Mouse (Mus musculus) lung, embryonic 14.5 days (tissue): ENCODE data around the gene Zbtb39. TPM values are rescaled to one million over a fixed set of nuclear protein-coding genes. Genes with fewer than 3 reads are reported as not detected.

Experiments used
- ATAC-seq: fragments of 200-750 bp; cut with Nextera tagmentation; 2 replicates; pipeline ENCODE4 v1.8.0; 2017; ENCODE audit warnings: mild to moderate bottlenecking, moderate TSS enrichment, moderate library complexity; ENCODE audit not compliant: insufficient read depth
- DNase-seq: peaks from one replicate; pipeline ENCODE4 v3.0.0-alpha.2; 2015
- H3K27ac ChIP-seq: fragments of 300-500 bp; sonication (generic); 2 replicates; pipeline ENCODE4 v1.5.1; 2014; ENCODE audit warnings: low read depth, mild to moderate bottlenecking, moderate library complexity
- H3K27me3 ChIP-seq: fragments of 300-500 bp; sonication (generic); 2 replicates; pipeline ENCODE4 v1.6.1; 2014; ENCODE audit warnings: low read length, control low read depth; ENCODE audit not compliant: insufficient read depth
- H3K36me3 ChIP-seq: fragments of 300-500 bp; sonication (generic); 2 replicates; pipeline ENCODE4 v1.6.1; 2014; ENCODE audit warnings: control low read depth; ENCODE audit not compliant: insufficient read depth
- H3K4me1 ChIP-seq: fragments of 300-500 bp; sonication (generic); 2 replicates; pipeline ENCODE4 v1.6.1; 2014; ENCODE audit warnings: antibody characterized with exemption, control low read depth; ENCODE audit not compliant: insufficient read depth
- H3K4me2 ChIP-seq: fragments of 300-500 bp; sonication (generic); 2 replicates; pipeline ENCODE4 v1.6.1; 2014; ENCODE audit warnings: mild to moderate bottlenecking
- H3K4me3 ChIP-seq: fragments of 300-500 bp; sonication (generic); 2 replicates; pipeline ENCODE4 v1.5.1; 2014; ENCODE audit warnings: low read depth, low read length
- H3K9ac ChIP-seq: fragments of 300-500 bp; sonication (generic); 2 replicates; pipeline ENCODE4 v1.6.1; 2014
- H3K9me3 ChIP-seq: fragments of 300-500 bp; sonication (generic); 2 replicates; pipeline ENCODE4 v1.6.1; 2016; ENCODE audit warnings: low read depth, low read length, control low read depth
- CTCF ChIP-seq: IDR thresholded peaks from 2 replicates; pipeline ENCODE4 v1.5.1; 2016; ENCODE audit warnings: antibody characterized with exemption, low read depth
- WGBS: fragments of 180-500 bp; shearing (Covaris S2); extraction: QIAGEN DNeasy Blood & Tissue Kit; methylation state at CpG from one replicate; pipeline ENCODE4 v1.1.7; 2014; 5-methylcytosine and 5-hydroxymethylcytosine counted together
- polyA plus RNA-seq: library from polyadenylated mRNA; unstranded; fragments of >200 nt; fragmentation: Nextera tagmentation; extraction: Ambion mirVana; gene quantifications from 2 replicates; pipeline ENCODE4 v1.2.1, GENCODE M21; 2014

The Zbtb39 gene
- polyA plus RNA-seq, 1 experiment from 2014 or later = 4.4 TPM

DNA sequence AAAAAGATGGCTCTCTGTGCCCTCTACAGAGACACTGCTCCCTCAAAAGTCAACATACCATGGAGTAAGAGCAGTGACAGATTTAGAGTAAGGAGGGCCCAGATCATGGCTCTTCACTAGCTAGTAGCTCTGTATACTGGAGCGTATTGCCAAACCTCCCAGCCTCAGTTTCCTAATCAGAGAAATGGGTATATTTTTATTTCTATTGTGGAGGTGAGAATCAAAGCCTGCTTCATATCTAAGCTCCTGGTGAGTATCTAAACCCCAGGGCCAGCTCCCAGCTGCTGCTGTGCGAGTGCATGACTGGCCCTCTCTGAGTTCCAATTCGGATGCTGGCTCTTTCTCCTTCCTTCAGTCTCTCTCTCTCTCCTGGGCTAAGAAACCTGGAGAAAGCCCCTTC lies 15.2 kb upstream of the Zbtb39 start, which contains the start of gene Tac2:
Gene Tac2 (plus strand): TSS at position 301 of the 400 bp plus-strand sequence.
- Histone ChIP-seq H3K9ac (no peak within 1 kb of the TSS), H3K36me3 (no peaks in the 10 kb centered on the region), H3K4me3 (no peak within 1 kb of the TSS), H3K27me3 (peaks cover 7% of the 10 kb centered on the region; the same call in 1 of the 2 replicates), H3K4me1 (peaks cover 2% of the 10 kb centered on the region; the same call in 1 of the 2 replicates), H3K27ac (no peak within 1 kb of the TSS), H3K4me2 (no peak within 1 kb of the TSS), H3K9me3 (no peaks in the 10 kb centered on the region)
- ATAC-seq (no peak), DNase-seq (no peak)
- no peak for TF ChIP-seq CTCF
- 76% methylated on average over 3 of the region's 3 CpGs for WGBS

GRCm38 (mm10) chr10:127725136-127725535 lies 14.2 kb upstream of the Zbtb39 start:
- no peak for TF ChIP-seq CTCF
- H3K27me3 ChIP-seq = peaks cover 7% of the 10 kb centered on the region; the same call in 1 of the 2 replicates
- DNase-seq = no peak
- H3K9me3 ChIP-seq = no peaks in the 10 kb centered on the region
- ATAC-seq = no peak
- 48% methylated on average over 4 of the region's 4 CpGs for WGBS
- no peak overlapping the region for H3K4me3 ChIP-seq
- no peak overlapping the region for H3K27ac ChIP-seq
- H3K4me1 ChIP-seq = peaks cover 2% of the 10 kb centered on the region; the same call in 1 of the 2 replicates
- no peak overlapping the region for H3K4me2 ChIP-seq
- H3K36me3 ChIP-seq = no peaks in the 10 kb centered on the region
- H3K9ac ChIP-seq = no peak overlapping the region

DNA sequence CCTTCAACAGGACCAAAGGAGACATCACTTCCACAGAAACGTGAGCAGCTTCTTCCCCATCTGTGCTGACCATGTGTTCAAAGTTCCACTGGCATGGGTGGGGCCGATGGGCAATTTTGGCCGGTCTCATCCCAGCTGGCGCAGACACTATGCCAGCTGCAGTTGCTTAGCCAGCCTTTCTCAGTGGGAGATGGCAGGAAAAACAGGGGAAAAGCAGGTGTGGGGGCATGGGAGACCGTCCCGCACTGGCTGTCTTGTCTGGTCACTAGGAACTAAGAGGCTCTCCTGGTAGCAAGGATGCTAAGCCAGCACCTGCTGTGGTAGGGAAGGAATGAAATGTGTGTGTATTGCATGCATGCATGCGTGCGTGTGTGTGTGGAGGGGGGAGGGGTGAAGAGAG lies 10.9 kb upstream of the Zbtb39 start:
- ATAC-seq (no peak), DNase-seq (no peak)

GRCm38 (mm10) chr10:127730285-127730932 lies 8.9 kb upstream of the Zbtb39 start:
- DNase-seq (no peak), ATAC-seq (peak; percentile 29; the same call in 1 of the 2 replicates)
- Histone ChIP-seq H3K27me3 (0 out of 2 replicates have a peak, but pooled peaks cover 2% of the 10 kb centered on the region), H3K27ac (no peak overlapping the region), H3K4me2 (no peak overlapping the region), H3K36me3 (no peaks in the 10 kb centered on the region), H3K9me3 (no peaks in the 10 kb centered on the region), H3K4me3 (no peak overlapping the region), H3K9ac (no peak overlapping the region), H3K4me1 (no peaks in the 10 kb centered on the region)
- no peak for TF ChIP-seq CTCF
- 60% methylated on average over 11 of the region's 11 CpGs for WGBS

More for the DNA sequence above, 10.9 kb upstream of the Zbtb39 start:
- 71% methylated on average over 8 of the region's 8 CpGs for WGBS
- Histone ChIP-seq H3K36me3 (no peaks in the 10 kb centered on the region), H3K9me3 (no peaks in the 10 kb centered on the region), H3K27me3 (0 out of 2 replicates have a peak, but pooled peaks cover 2% of the 10 kb centered on the region), H3K4me1 (no peaks in the 10 kb centered on the region), H3K9ac (no peak overlapping the region), H3K27ac (no peak overlapping the region), H3K4me2 (no peak overlapping the region), H3K4me3 (no peak overlapping the region)
- TF ChIP-seq CTCF = no peak

DNA sequence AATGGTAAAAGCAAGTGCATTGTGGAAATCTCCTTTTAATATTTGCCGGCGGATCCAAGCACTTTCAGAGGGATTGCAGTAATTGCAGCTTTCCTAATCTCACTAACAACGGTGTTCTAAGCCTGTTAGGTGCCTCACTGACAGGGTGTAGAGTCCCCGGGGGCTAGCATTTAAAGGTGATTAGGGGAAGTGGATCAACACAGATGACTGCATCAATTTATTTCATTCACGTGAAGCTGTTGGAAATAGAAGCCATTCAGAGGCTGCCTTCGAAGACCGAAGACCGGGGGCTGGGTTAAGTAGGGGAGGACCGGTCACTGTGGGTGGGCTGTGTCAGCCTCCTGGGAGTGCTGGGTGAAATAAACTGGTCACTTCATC lies 8.4 kb upstream of the Zbtb39 start:
- no peak overlapping the region for H3K4me3 ChIP-seq
- DNase-seq (no peak), ATAC-seq (no peak)
- no peak overlapping the region for H3K9ac ChIP-seq
- H3K4me1 ChIP-seq = no peaks in the 10 kb centered on the region
- no peaks in the 10 kb centered on the region for H3K9me3 ChIP-seq
- TF ChIP-seq CTCF = no peak
- no peak overlapping the region for H3K4me2 ChIP-seq
- H3K27ac ChIP-seq = no peak overlapping the region
- 0 out of 2 replicates have a peak, but pooled peaks cover 1% of the 10 kb centered on the region for H3K27me3 ChIP-seq
- H3K36me3 ChIP-seq = no peaks in the 10 kb centered on the region
- WGBS = 36% methylated on average over 9 of the region's 9 CpGs

GRCm38 (mm10) chr10:127731397-127731796 lies 7.9 kb upstream of the Zbtb39 start:
- no peaks in the 10 kb centered on the region for H3K36me3 ChIP-seq
- no peak for ATAC-seq
- H3K9me3 ChIP-seq = no peaks in the 10 kb centered on the region
- no peaks in the 10 kb centered on the region for H3K4me1 ChIP-seq
- TF ChIP-seq CTCF = no peak
- no peak overlapping the region for H3K4me3 ChIP-seq
- no peaks in the 10 kb centered on the region for H3K27me3 ChIP-seq
- no peak overlapping the region for H3K9ac ChIP-seq
- 21% methylated on average over 5 of the region's 5 CpGs for WGBS
- no peak for DNase-seq
- no peak overlapping the region for H3K27ac ChIP-seq
- H3K4me2 ChIP-seq = no peak overlapping the region

- Histone ChIP-seq H3K36me3 (no peaks in the 10 kb centered on the region), H3K4me2 (no peak overlapping the region), H3K9ac (no peak overlapping the region), H3K4me1 (no peaks in the 10 kb centered on the region), H3K4me3 (no peak overlapping the region), H3K27ac (no peak overlapping the region), H3K27me3 (no peaks in the 10 kb centered on the region), H3K9me3 (no peaks in the 10 kb centered on the region)
- WGBS = 35% methylated on average over 5 of the region's 5 CpGs
- ATAC-seq (no peak), DNase-seq (peak; percentile 77)
- peak; percentile 70 for TF ChIP-seq CTCF
Measured at GRCm38 (mm10) chr10:127734434-127734833, 4.9 kb upstream of the Zbtb39 start.
